Mouse (Mus musculus) telencephalon, adult 2 months (tissue): Measurements from ENCODE around the gene Naalad2.
"Not testable (repeated sequence)": the region's sequence is repeated elsewhere in the genome, so short reads cannot be mapped to it uniquely, and the experiment has no call there.

Experiments
- DNase-seq: peaks from one replicate; pipeline ENCODE4 v3.0.0-alpha.2; 2011; ENCODE audit warnings: low read depth, low spot score

Naalad2 gene

DNA sequence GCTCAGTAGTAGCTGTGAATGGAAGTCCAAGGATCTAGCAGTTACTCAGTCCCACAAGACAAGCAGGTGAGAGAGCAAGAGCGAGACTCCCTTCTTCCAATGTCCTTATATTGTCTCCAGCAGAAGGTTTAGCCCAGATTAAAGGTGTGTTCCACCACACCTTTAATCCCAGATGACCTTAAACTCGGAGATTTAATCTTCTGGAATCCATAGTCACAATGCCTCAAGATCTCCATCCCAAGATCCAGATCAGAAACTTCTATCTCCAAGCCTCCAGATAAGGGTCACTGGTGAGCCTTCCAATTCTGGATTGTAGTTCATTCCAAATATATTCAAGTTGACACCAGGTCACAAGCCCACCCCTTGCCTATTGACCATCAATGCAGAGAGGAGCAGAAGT, at the start of gene Naalad2:
Gene Naalad2 (minus strand): TSS at position 101 of the 400 bp plus-strand sequence.
- DNase-seq, result not testable (repeated sequence)

DNA sequence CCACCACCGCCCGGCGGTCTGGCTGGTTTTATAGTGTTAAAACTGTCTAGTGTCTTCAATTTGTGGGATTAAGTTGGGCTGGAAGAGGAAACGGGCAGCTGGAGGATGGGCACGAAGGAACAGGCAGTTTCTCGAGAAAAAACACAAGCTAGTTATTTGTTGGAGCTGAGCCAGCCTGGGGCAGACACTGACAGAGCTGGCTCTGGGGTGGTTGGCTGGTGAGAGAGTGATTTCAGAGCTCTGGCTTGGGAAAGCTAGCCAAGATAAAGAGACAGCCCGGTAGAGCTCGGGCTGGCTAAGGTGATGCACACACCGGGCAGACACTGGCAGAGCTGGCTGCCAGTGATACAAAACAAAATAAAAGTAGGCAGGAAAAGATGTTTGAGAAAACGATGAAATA, 28.9 kb upstream of the Naalad2 start:
- DNase-seq, result no peak

DNA sequence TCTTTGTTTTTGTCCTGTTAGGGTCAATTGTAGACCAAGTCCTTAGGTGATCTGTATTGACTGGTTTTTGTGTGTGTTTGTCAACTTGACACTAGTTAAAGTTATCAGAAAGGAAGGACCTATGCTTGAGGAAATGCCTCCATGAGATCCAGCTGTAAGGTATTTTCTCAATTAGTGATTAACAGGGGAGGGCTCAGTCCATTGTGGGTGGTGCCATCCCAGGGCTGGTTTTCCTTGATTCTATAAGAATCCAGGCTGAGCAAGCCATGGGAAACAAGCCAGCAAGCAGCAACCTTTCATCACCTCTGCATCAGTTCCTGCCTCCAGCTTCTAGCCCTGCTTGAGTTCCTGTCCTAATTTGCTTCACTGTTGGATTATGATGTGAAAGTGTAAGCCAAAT, 27.6 kb upstream of the Naalad2 start, which contains the start of gene Mbd3l2:
Gene Mbd3l2 (plus strand): TSS at position 301 of the 400 bp plus-strand sequence.
- no peak for DNase-seq

DNA sequence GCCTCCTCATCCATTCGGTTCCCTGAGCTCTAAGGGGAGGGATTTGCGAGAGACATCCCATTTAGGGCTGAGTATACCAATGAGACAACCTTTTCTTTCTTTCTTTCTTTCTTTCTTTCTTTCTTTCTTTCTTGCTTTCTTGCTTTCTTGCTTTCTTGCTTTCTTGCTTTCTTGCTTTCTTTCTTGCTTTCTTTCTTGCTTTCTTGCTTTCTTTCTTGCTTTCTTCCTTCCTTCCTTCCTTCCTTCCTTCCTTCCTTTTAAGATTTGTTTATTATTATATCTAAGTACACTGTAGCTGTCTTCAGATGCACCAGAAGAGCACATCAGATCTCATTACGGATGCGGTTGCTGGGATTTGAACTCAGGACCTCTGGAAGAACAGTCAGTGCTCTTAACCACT, 9.6 kb upstream of the Naalad2 start:
- DNase-seq, result not testable (repeated sequence)

DNA sequence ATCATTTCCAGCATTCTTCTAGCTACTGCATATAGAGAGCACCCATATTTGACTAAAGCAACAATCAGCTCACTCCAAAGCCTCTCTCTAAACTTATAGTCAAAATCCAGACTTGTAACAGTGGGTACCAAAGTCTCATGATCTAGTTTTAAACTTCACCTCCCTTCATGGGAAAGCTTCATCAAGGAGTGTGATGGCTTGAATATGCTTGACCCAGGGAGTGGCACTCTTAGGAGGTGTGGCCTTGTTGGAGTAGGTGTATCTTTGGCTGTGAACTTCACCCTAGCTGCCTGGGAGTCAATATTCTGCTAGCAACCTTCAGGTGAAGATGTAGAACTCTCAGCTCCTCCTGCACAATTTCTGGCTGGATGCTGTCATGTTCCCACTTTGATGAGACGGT, 1.3 kb upstream of the Naalad2 start, which contains the start of gene Ubtfl1:
Gene Ubtfl1 (plus strand): TSS at position 301 of the 400 bp plus-strand sequence.
- DNase-seq, result no peak

DNA sequence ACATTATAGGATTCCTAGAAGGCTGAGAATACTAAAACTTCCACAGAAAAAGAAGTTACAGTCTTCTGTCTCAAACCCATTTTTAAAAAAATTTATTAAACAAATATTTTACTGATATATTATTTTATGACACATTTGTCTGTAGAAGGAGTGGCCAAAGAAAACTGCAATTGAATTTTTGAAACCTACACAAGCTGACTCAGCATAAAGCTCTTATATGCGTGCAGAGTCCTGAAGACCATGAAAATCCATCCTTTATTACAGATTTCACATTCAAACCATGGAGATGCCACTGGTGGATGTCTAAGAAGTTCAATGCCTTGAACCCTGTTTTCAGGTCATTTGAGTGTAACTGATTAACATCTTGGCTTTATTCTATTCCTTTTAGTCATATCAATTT, 3.2 kb downstream of the Naalad2 start:
- DNase-seq, result no peak

DNA sequence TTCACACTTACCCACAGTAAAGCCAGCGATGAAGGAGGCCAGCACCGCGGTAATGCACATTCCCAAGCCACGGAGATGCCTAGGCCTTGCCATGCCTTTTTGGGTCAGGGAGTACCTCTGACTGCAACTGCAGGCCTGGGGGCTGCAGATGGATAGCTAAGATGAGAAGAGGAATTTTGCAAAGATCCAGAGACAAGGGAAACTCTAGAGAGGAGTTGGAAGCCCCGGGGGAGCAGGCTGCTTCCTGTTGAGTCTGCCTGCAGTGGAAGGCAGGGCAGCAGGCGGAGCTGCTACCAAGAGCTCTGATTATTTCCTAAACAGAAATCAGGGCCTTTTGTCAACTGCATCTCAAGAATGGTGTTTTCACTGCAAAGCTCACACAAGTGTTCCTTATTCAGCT, 17.0 kb downstream of the Naalad2 start:
- DNase-seq, result no peak

DNA sequence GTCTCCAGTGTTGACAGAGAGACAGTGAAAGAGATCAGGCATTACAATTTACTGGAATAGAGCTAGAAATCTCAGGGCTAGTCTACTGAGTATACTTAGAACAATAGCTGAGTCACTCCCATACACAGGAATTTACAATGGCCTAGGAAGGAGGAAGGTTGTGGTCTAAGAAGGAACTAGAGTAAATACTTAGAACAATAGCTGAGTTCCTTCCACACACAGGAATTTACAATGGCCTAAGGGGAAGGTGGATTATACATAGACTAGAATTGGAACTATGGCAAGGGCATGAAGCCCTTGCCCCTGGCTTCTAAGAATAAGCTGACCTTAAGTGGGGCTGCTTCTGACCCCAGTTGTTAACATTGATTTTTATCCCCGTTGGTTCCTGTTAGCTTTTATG, 29.8 kb downstream of the Naalad2 start:
- DNase-seq, result not testable (repeated sequence)

DNA sequence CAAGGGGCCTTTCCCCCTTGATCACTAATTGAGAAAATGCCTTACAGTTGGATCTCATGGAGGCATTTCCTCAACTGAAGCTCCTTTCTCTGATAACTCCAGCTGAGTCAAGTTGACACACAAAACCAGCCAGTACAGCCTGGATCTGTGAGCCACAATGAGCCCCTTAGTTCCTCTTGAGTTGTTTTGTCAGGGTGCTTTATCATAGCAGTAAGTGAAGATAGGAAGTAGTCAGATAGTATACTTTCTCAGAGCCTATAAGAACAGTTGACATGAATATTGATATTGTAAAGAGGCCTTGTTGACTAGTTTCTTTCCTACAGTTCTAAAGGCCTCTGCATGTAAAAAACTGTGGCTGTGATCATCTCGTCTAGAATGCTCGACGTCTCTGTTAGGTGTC, 82.8 kb downstream of the Naalad2 start:
- no peak for DNase-seq

DNA sequence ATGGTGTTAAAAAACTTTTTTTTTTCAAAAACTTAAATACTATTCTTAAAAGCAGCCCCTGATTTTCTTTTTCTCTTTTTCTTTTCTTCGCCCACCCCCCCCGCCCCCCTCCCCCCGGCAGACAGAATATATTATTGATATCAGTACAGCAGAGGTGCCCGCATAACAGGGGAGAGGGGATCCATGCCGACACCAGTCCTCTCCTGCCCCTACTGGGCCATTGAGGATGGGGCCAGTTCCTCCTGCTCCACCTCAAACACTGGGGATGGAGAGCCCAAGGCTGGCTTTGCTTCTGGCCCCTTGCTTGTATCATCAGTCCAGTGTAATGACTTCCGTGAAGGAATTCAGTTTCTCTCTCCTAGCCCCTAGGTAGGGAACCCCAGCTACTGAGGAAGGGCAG, 104.5 kb downstream of the Naalad2 start:
- no peak for DNase-seq

DNA sequence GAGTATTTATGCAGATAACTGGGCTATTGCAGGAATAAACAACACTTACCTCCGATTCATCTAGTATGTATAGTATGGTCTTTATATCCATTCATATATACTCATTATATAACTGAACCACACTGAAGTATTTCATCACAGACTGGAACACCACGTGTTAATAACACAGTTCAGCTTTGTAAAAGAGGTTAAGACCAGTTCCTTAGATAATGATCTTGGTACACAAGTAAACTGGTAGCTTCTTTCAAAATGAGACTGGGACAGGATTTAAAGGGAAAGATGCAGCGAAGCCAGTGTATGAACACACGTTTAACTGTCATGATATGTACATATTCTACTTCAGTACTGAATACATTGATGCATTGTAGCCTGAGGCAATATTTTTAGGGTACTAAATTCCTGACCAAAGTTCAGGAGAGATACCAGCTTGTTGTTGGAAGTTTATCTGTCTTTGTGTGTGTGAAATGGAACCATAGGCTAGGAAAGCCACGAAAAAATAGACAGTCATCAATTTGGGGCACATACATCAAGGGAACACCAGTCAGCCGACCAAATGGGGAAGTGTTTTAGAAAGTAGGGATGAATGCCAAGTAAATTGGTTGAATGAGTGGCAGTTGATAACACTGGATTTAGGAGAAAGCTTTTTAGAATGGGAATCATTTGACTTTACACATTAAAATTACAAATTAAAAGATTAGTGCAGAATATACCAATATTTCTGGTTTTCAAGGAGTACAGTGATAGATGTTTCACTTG, 109.6 kb downstream of the Naalad2 start:
- DNase-seq, result no peak

DNA sequence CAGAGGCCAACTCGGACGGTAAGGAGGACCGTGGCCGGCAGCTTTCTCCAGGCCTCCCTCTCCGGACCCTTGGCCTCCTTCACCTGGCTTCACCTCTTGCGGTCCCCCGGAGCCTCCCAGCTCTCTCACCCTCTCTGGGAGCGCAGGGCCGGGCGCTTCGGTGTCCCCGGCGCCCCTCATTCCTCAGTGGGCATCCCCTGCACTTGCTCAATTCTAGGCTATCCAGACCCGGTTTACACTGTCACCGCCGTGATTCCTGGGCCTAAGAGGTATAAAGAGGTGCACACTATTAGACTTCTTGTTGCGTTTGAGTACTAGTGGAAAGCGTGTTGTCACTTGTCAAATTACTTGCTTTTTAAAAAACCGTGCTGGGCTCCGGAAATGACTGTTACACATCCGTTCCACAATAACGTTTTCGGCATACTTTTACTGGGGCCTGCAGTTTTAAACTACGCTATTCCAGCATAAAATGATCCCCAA, 110.3 kb downstream of the Naalad2 start:
- no peak for DNase-seq

DNA sequence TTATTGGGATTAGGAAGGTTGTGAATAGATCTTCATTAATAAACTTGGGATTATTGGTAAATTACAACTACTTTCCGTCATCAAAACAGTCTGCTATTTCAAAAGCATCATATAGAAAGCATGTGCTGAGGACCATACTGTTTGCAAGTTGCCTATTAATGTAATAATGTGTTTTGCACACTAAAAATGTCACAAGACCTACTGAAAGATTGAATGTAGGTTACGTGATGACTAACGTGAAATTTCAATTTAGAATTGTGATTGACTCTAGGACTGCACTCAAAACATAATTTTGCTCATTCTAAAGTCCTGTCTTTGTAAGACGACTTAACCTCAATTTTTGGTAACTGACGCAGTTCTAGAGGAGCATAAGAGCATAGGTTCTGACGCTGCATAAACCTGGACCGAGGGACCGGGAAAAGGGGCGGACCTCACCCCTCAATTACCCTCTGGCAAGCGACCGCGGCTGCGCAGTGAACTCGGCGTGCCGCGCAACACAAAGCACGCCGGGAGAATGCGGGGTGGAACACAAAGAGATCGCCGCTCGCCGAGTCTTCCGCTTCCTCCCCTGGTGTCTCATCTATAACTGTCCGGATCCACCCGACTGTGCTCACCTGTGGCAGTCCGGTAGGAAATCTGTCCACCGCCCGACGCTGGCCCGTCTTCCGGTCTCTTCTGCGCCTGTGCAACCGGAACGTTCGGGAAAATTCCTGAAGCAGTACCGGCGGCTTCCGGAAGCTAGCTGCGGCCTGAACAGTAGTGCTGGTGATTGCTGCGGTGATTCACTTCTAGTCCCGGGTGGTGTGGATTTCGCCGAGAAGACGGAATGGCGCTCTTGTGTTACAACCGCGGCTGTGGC, 111.0 kb downstream of the Naalad2 start, which contains the start of gene Chordc1:
Gene Chordc1 (plus strand): TSS at position 555 of the 859 bp plus-strand sequence.
- peak; percentile 98 for DNase-seq

DNA sequence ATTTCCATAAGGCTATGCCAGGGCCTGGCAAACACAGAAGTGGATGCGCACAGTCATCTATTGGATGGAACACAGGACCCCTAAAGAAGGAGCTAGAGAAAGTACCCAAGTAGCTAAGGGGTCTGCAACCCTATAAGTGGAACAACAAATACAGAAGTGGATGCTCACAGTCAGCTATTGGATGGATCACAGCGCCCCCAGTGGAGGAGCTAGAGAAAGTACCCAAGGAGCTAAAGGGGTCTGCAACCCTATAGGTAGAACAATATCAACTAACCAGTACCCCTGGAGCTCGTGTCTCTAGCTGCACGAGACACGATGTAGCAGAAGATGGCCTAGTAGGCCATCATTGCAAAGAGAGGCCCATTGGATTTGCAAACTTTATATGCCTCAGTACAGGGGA, 124.1 kb downstream of the Naalad2 start:
- not testable (repeated sequence) for DNase-seq

DNA sequence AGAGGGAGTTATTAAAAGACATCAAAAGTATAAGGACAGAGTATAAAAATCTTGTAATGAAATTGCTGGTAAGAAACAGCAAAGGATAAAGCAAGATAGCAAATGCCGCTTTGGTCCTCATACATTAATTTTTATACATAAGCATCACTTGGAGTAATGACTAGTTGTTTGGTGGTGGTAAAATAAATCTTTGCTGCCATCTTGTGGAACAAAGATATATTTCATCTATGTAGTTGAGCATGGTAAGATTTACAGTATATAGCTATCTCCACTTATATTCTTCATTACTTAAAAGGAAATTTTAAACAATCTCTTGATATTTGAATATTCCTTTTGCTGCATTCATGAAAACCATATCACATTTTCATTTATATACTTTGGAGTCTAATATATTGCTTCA, 125.3 kb downstream of the Naalad2 start:
- DNase-seq, result no peak

DNA sequence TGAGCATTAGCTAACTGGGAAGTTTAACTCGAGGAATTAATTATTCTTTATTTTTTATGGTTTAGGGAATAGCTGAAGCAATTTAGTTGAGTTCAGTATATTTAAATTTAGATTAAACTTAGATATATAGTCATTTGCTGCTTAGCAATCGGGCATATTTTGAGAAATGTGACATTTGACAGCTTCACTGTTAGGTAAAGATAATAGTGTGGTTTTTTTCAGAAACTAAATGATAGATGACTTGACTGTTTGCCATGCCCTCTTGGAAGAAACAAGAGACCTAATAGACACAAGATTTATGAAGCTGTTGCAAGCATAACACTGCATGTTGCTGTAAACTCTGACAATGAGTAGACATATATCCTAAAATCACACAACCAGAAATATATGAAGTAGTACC, 126.0 kb downstream of the Naalad2 start:
- no peak for DNase-seq

DNA sequence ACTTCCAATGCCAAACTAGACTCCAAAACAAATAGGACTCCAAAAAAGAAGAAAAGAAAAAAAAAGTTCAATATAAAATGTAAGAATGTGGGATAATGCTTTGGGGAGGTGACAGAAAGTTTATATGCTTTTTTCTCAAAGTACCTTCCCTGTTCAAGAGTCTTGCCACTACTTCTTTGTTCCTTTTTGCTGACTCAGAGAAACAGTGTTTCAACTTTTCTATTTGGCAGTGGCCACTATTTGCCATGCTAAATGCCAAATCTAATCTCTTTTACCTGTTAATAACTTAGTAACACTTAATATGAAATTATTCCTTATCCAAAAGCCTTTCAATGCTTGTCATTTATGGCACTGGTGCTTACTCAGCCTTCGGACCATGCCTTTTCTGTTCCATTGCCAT, 126.9 kb downstream of the Naalad2 start:
- DNase-seq, result no peak
